Mouse (Mus musculus): ENCODE results near the gene Sycp1.

Sycp1 gene

DNA sequence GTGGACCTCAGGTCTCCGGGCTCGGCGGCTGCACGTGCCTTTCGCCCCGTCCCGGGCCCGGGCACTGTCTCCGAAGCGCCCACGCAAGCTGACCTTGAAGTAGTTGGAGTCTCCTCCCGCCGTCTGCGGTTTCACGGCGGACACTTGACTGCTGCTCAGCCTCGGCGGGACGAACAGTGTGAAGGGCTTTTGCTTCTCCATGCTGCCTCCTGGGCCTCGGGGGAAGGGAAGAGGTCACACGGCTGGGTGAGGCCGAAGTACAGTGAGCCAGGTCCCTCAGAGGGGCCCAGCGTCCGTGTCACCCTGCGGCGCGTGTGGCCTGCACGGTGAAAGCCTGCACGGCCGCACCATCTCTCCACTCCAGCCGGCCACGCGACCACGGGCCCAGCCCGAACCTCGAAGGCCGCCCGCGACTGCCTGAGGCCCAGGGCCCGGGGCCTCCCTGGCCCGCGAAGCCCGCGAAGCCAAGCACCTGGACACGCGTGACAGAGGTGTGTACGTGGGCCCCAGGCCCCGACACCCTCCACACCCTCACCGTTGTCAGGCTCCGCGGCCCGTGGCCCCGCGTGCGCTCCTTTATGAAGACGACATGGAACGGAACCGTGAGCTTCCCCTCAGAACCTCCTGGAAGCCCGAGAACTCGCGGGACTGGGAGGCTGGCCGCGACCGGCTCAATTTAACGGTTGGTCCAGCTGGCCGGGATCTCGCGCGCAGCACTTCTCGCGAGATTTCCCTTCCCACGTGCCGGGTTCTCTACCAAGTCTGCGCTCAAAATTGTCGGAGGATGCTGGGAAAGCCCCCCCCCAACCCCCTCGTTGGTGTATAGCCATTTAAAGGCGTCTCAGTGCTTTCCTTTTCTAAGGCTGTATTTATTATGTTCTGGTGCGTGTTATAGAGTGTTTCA lies at the start of gene Sycp1:
Gene Sycp1, minus strand, starts transcription at position 650 of the 904 bp plus-strand sequence.
- DNase-seq (ENCODE audit: low read depth, low spot score): no peak

DNA sequence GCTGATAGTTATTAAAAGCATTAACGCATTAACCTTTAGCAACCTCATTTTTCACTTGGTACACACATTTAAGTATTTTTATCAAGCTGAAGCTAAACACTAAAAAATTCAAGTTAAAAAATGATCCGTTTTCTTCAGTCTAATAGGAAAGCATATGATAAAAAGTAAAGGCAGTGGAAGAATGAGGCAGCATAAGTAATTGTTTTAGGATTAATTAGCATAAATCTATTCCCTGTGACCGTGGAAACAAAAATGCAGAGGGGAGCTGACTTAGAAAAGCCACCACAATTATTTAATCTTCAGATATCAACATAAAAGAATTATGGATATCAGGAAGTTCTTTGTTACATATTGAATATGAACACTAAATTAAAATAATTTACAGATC lies 44.4 kb upstream of the Sycp1 start:
- DNase-seq (ENCODE audit: low read depth, low spot score): no peak

DNA sequence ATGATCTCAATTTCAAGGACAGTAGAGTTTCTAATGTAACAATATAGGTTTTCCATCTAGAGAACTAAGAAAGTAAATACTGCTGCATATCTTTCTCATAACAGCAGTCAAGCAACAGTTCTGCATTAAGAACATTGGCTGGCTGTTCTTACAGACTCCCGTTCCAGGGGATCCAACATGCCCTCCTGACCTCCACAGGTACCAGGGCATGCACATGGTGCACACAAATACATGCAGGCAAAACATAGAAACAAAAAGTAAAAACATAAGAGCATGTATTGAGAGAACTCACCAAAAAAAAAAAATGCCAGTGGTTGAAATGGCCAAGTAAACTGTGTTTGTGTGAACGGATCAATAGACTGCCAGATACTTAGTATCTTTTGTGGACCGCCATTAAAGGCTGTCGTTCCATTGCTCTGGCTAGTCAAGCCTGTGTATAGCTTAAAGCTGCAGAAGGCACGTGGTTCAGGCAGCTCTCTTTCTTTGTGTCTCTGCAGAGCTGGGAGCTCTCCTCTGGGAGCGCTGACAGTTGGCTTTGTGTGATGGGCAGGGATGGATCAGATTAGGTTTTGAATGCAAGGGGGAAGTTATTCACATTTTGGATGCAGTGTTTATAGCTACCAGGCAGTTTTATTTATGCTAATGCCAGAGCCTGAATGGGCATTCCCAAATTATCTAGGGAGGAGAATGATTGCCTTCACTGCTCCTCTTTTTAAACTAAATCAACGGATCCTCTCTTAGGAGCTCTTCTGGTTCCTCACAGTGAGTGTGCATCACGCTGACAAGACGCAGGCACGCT lies 43.8 kb upstream of the Sycp1 start:
- no peak for DNase-seq (ENCODE audit: low read depth, low spot score)

DNA sequence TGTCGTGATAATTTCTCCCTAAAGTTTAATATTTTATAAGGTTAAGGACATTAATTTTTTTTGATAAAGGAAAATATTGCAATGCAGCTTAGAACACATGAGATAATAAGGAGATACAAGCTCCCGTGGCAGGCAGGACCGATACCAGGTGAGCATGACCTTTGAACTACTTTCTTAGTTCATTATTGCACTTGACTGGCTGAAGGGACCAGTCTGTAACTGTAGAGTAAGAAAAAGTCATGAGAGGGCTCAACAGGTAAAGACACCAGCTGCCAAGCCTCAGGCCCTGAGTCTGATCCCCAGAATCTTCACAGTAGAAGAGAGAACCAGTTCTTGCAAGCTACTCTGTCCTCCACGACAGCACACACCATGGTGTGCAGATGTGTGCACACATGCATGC lies 41.0 kb upstream of the Sycp1 start:
- DNase-seq (ENCODE audit: low read depth, low spot score): no peak

DNA sequence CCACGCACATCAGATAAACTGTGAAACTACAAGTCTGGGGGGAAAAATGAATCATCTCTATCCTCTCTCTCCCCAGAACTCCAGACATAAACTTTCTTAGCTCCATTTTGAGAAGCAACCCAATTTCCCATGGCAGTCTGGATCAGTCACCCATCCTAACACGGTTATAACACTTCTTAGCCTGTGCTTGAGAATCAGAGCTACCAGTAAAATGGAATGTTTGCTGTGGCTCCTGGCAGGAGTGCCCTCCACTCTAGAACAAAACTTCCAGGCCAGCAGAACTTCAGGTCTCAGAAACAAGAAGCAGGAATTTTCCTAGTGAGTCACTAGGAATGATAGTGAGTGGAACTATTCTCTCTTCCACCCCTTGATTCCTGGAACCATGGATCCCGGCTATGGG lies 34.6 kb upstream of the Sycp1 start:
- no peak for DNase-seq (ENCODE audit: low read depth, low spot score)

DNA sequence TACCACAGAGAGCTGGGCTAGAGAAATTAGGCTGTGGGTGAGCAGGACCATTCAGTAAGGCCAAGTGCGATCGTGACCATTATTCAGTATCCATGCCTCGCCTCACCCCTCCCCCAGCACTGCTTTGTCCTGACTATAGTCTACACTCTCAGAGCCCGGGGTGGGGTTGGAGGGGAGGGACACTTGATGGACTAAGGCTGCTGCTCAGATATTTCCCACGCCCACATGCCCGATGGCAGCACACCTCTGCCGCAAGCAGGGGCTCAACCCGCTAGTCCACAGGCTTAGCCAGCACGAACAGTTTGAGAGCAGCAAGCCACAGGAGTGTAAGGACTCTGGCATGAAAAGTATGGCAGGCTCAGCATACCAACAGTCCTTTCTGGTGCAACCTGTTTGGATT lies 34.2 kb upstream of the Sycp1 start:
- no peak for DNase-seq (ENCODE audit: low read depth, low spot score)

DNA sequence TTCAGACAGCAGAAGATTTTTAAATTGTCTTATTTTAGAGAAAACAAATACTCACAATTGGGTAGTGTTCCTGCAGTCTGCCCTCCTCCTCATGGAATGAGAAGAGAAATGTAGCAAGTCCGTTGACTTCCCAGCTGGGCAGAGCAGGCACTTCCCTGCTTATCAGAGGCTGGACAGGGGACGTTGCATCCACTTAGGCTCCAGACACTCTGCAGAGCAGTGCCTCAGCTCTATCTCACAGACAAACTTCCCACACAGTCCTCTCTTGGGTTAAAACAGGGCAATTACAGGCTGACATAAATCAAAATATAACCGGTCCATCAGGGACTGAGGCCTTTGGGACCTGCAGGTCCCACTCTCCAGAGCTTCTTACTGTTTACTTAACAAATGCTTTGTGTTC lies 28.1 kb upstream of the Sycp1 start, which contains the start of gene Nr1h5:
Gene Nr1h5, minus strand, starts transcription at position 101 of the 400 bp plus-strand sequence.
- DNase-seq (ENCODE audit: low read depth, low spot score): no peak

DNA sequence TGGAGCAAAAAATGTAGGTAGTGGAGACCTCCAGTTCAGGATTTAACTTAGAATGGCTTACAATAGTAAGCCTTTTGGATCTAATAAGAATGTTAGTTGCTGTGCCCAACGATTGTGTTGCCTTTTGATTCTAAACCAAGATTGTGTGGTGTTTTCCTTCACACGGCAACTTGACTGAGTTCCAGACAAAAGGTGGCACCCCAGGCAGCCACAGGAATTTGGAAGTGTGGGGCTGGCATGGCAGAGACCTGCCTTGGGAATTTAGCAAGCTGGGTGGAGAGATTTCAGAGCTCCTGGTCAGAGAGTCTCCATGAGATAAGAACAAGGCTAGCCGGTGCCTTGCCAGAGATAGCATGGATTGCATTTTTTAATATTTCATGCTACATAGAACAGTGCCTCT lies 19.7 kb upstream of the Sycp1 start:
- no peak for DNase-seq (ENCODE audit: low read depth, low spot score)

DNA sequence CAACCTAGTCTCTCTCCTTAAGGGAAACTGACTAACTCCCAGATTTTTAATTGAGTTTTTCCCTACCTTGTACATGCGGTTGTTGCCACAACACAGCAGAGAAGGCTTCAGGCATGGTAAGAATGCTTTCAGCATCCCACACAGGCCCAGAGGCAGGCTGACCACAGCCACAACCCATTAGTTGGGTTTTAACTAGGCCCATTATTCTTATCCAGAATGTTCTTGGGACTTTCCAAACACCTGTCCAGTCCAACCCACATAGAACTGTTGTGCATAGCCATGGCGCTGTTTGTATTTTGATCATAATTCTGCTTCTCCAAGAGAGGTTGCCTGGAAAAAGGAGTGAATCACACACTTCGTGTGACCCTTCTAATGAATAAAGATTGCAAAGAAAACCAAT lies 19.2 kb upstream of the Sycp1 start:
- no peak for DNase-seq (ENCODE audit: low read depth, low spot score)

DNA sequence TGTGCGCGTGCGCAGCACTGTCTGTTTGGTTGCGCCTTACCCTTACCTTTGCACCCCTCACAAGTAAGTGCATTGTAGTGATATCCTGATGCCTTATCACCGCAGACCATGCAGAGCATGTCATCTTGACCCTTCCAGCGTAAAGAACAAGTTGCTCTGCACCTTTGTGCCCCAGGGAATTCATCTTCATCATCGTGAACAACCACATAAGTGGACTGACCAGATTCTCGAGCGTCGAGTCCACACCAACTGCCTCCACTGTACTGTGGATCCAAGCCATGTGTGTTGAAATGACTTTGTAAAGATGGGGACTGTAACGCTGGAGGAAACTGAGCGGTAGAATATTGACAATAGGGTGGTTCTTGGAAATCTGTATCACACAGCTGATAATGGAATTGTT lies 18.6 kb upstream of the Sycp1 start:
- DNase-seq (ENCODE audit: low read depth, low spot score): no peak

DNA sequence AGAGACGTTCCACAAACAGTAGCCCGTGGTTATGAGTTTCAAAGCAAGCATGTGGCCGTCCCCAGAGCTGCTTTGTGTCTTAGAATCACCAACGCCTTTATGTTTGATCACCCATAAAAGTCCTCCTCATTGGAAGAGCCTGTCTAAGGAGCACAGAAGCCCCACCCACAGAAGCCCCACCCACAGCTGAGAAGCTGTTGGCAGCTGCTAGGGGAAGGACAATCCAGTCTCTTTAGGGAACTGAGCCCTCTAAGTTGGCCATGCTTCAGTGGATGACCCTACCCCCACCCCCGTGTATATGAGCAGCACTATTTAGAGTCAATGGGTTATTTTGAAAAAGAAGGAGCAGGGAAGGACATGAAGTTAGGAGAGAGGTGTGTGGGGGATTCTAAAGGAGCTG lies 11.0 kb upstream of the Sycp1 start:
- DNase-seq (ENCODE audit: low read depth, low spot score): no peak

DNA sequence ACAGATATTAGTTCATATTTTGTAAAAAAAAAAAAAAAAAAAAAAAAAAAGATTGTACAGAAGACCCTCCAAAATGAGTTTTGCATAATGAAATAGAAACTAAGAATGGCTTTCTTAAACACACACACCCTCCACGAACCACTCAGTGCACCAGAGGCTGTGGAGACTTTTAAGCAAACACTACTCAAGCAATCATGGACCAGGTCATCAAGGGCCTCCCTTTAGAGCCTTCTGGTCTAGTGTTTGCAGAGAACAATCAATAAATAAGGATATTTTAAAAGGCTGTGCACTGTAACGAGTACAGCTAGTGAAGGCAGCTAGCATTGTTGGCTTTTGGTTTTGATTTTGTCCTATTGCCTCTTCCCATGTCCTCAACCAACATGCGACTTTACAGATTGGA lies 10.4 kb upstream of the Sycp1 start:
- no peak for DNase-seq (ENCODE audit: low read depth, low spot score)

DNA sequence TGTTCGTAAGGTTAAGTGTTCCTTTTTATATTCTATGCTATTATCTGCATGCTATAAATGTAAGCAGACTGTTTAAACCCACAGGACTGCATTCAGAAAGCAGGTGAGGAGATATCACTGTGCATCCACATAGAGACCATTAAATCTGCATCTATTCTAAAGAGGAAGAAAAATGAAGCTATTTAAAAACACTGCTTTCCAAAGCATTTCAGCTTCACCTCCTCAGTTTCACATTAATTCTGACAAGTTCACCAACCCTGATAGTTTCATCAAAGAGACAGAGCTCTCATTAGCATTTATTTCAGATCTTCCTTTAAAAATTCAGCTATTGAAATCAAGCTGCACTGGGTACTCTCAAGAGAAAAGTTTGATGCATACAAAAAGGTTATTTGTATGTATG lies 2.2 kb upstream of the Sycp1 start:
- DNase-seq (ENCODE audit: low read depth, low spot score): no peak

DNA sequence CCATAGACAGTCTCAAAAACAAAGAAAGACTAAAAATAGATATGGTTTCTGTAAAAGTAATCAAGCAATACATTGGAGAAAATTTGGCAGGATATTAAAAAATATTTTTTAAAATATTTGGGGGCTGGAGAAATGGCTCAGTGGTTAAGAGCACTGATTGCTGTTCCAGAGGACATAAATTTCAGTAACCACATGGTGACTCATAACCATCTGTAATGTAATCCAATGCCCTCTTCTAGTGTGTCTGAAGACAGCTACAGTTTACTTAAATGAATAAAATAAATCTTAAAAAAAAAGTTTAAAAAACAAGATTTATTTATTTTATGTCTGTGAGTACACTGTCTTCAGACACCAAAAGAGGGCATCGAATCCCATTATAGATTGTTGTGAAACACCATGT lies 36.8 kb downstream of the Sycp1 start:
- DNase-seq (ENCODE audit: low read depth, low spot score): no peak

DNA sequence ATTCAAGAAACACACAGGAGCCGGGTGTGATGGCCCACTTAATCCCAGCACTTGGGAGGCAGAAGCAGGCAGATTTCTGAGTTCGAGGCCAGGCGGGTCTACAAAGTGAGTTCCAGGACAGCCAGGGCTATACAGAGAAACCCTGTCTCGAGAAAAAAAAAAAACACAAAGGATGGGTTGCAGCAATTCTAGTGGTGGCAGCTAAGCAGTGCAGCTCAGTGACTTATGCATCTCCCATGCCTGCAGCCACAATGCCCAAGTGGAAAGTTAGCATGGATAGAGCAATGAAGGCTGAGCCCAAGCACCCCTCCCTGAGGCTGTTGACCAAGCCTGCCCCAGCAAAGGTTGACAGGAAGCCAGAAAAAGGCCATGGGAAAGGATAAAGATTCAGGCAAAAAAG lies 55.4 kb downstream of the Sycp1 start:
- no peak for DNase-seq (ENCODE audit: low read depth, low spot score)

DNA sequence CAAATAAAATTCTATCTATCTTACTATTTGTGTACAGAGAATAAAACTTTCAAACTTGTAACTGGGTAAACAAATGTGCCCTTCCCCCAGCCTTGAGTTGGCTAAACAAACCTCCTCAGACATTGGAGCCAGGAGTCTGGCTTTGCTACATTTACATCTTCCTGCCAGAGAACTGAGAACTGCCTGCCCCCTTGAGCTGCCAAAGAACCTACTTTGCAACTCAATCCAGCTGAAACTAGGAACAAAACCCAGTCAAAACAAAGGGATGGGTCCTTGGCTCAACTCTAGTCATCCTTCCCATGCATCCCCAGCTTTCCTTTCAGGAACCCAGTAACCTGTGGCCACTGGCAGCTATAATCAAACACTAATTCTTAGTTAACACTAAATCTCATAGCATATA lies 87.2 kb downstream of the Sycp1 start:
- DNase-seq (ENCODE audit: low read depth, low spot score): no peak

DNA sequence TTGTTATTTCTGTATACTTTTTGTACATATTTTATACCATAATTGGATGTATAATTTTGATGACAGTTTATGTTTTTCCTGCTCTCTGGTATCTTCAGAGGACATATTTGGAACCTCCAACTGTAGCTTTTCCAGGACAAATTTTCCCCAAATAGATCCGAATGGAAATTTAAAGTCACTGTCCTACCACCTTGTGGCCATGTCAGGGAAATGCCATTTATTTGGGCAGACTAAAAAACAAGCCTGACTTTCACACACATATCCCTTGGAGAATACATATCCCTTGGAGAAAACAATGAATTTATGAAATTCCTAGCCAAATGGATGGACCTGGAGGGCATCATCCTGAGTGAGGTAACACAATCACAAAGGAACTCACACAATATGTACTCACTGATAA lies 93.5 kb downstream of the Sycp1 start:
- DNase-seq (ENCODE audit: low read depth, low spot score): no peak

DNA sequence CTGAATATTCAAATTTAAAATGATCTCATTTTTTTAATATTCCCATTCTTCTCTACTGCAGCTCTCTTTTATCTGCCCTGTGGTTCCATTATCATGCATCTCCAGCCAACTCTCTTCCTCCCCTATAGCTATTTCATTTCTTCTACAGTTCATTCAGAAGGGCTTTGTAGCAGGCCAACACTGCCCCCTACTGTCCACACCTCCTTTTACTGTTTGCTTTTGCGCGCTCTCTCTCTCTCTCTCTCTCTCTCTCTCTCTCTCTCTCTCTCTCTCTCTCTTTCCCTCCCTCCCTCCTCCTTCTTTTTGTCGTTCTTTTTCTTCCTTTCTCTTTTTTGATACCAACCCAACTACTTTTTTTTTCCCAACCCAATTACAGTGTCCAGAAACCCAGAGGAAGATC lies 132.0 kb downstream of the Sycp1 start:
- DNase-seq (ENCODE audit: low read depth, low spot score): peak; percentile 90

DNA sequence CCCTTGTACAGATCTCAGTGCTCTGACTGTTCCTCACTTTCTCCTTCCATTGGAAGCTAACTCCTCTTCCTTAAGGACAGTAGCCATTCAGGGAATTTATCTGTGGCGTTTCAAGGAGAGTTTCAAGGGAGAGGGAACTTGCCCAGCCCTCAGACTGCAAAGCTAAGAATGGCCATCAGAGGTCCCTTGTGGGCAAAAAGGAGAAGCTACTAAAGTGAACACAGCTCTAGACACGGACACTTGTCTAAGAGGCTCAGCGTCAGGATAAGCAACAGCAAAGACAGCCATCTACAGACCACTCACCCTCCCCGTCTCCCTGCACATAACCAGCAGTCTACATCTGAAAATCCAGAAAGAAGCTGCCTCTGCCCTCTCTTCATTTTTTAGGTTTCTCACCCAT lies 148.5 kb downstream of the Sycp1 start:
- DNase-seq (ENCODE audit: low read depth, low spot score): peak; percentile 14

DNA sequence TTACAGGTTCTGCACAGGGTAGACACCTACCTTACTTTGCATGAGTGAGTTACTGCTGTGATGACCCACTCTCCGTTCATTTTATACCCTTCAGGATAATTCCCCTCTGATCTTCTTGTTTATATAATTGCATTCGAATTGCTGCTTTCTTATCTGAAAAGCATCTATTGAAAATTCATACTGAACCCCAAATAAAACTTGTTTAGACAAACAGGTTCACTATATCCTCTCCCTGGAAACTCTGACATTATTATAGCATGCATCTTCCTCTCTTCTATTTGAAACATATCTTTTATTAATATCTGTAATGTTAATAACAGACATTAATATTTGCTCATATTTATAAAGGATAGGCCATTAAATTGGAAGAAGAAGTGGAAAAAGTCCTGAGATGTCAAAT lies 153.3 kb downstream of the Sycp1 start, which contains the start of gene Tshb:
Gene Tshb, minus strand, starts transcription at position 101 of the 400 bp plus-strand sequence.
- no peak for DNase-seq (ENCODE audit: low read depth, low spot score)

DNA sequence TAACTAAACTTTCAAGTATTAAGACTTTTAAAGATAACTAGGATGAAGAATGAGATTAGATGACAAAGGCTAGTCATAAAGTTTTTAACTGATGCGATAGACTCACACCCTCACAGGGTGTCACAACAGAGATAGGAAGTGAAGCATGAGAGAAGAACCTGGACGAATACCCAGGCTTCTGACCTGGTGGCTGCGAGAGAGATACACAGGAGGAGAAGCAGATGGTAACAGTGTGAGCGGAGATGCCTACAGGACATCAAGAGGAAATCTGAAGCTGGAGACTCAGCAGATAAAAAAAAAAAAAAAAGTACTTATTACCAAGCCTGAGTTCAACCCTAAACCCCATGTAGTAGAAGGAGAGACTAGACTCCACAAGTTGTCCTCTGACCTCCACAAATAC lies 162.9 kb downstream of the Sycp1 start:
- no peak for DNase-seq (ENCODE audit: low read depth, low spot score)
